Mouse (Mus musculus): ENCODE results near the gene Sft2d1. TPM values are rescaled to one million over a fixed set of nuclear protein-coding genes. Genes with fewer than 3 reads are reported as not detected.

Sft2d1 gene
- total and polyA plus RNA-seq, 3 experiments: 88.0 to 101 TPM; not detected in 1

DNA sequence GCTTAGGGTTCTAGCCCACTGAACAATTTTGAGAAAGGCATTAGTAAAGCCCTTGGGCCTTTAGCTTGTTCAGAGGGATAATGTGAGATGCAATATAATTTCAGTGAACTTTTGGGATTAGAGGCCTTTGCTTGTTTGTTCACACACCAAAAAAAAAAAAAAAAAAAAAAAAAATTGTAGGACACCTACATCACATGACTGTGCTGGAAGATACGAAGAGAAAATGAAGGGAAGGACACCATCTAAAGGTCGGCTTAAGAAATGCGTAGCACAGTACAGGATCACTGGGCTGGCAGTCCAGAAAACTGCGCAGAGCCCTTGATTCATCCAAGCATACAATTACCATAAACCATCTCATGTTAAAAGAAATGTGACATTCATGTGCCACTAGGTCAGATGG, 9.4 kb upstream of the Sft2d1 start:
- no peak overlapping the region for H3K9ac ChIP-seq (ENCODE audit: control insufficient read depth, low read depth, low read length, poor library complexity, severe bottlenecking)
- no peaks in the 10 kb centered on the region for H3K27me3 ChIP-seq (ENCODE audit: control insufficient read depth in 1 of 2, insufficient read depth in 2 of 2, low read length in 2 of 2)
- H3K4me1 ChIP-seq (ENCODE audit: control insufficient read depth in 1 of 2, insufficient read depth in 2 of 2, low read length in 2 of 2): no peaks in the 10 kb centered on the region
- H3K79me2 ChIP-seq (ENCODE audit: control insufficient read depth, insufficient read depth, low read length, poor library complexity): no peaks in the 10 kb centered on the region
- no peaks in the 10 kb centered on the region for H3K9me3 ChIP-seq (replicated peaks; ENCODE audit: insufficient read depth, low read length)
- no peak overlapping the region for H3K27ac ChIP-seq (ENCODE audit: control insufficient read depth, low read depth, low read length)
- peak; percentile 14 for DNase-seq (ENCODE audit: low read depth, low spot score)
- no peak overlapping the region for H3K4me3 ChIP-seq (ENCODE audit: control insufficient read depth in 1 of 2, insufficient read depth in 1 of 2, low read depth in 2 of 2, low read length in 2 of 2)
- no peaks in the 10 kb centered on the region for H3K36me3 ChIP-seq (ENCODE audit: control insufficient read depth in 1 of 2, insufficient read depth in 2 of 2, low read length in 2 of 2)
- TF ChIP-seq MXI1 (IDR thresholded peaks at IDR 0.05; ENCODE audit: low read depth, low read length): no peak
- TF ChIP-seq UBTF (IDR thresholded peaks at IDR 0.05; ENCODE audit: borderline replicate concordance, insufficient read depth, low read depth, low read length): no peak
- peak; percentile 11 for TF ChIP-seq RAD21 (IDR thresholded peaks at IDR 0.05; ENCODE audit: low read depth, low read length)
- TF ChIP-seq CTCF (IDR thresholded peaks at IDR 0.05 in 2 of 3, conservative IDR thresholded peaks at IDR 0.05 in 1 of 3; ENCODE audit: control insufficient read depth in 1 of 3, insufficient read depth in 1 of 3, low read depth in 2 of 3, low read length in 3 of 3, poor library complexity in 1 of 3, severe bottlenecking in 1 of 3): peak in 1 of 3 experiments; percentile 6; a peak in 1 of 6 replicates
- peak; percentile 58; the same call in 1 of the 2 replicates for TF ChIP-seq USF1 (IDR thresholded peaks at IDR 0.05; ENCODE audit: low read depth, low read length)
- peak; percentile 81 for TF ChIP-seq ZNF384 (IDR thresholded peaks at IDR 0.05; ENCODE audit: low read depth, low read length)
- no peak for TF ChIP-seq E2F4 (IDR thresholded peaks at IDR 0.05; ENCODE audit: borderline replicate concordance, low read depth, low read length)
- no peak for TF ChIP-seq MAZ (IDR thresholded peaks at IDR 0.05; ENCODE audit: low read depth, low read length)
- no peak for TF ChIP-seq USF2 (IDR thresholded peaks at IDR 0.05; ENCODE audit: borderline replicate concordance in 1 of 2, insufficient read depth in 1 of 2, low read depth in 1 of 2, low read length in 2 of 2)
- no peak for TF ChIP-seq TAL1 (IDR thresholded peaks at IDR 0.05; ENCODE audit: low read length)
- no peak for TF ChIP-seq BHLHE40 (IDR thresholded peaks at IDR 0.05; ENCODE audit: borderline replicate concordance, low read depth, low read length)

DNA sequence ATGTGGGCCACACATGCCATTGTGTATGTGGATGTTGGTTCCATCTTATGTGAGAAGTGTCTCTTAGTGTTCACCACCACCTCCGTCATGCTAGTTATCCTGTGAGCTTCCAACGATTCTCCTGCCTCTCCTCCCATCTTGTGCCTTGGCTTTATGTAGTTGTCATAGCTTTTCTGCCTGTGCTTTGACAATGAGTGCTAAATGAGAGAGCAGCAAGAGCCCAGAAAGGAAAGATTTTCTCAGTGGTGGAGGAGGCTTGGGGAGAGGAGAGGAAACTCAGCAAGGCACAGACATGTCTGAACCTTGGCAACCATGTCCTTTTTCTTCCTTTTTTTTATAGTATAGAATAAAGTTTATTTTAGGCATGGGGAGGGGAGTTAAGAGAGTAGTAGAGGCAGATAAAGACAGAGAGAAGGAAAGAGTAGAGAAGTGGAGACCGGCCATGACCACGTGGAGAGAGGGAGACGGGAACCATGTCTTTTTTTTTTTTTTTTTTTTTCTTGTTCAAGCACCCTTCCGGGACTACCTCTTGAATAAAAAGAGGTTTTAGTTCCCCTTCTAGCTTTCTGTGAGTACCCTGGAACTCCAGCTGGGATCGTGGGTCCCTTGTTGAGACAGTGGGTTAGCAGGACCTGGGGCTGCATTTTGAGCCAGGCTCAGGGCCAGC, 8.0 kb upstream of the Sft2d1 start:
- Histone ChIP-seq H3K79me2 (ENCODE audit: control insufficient read depth, insufficient read depth, low read length, poor library complexity) (no peaks in the 10 kb centered on the region), H3K27me3 (ENCODE audit: control insufficient read depth in 1 of 2, insufficient read depth in 2 of 2, low read length in 2 of 2) (no peaks in the 10 kb centered on the region), H3K4me3 (ENCODE audit: control insufficient read depth in 1 of 2, insufficient read depth in 1 of 2, low read depth in 2 of 2, low read length in 2 of 2) (no peak overlapping the region), H3K9ac (ENCODE audit: control insufficient read depth, low read depth, low read length, poor library complexity, severe bottlenecking) (no peak overlapping the region), H3K36me3 (ENCODE audit: control insufficient read depth in 1 of 2, insufficient read depth in 2 of 2, low read length in 2 of 2) (no peaks in the 10 kb centered on the region), H3K27ac (ENCODE audit: control insufficient read depth, low read depth, low read length) (no peak overlapping the region), H3K9me3 (replicated peaks; ENCODE audit: insufficient read depth, low read length) (no peaks in the 10 kb centered on the region), H3K4me1 (ENCODE audit: control insufficient read depth in 1 of 2, insufficient read depth in 2 of 2, low read length in 2 of 2) (no peaks in the 10 kb centered on the region)
- DNase-seq (ENCODE audit: low read depth, low spot score): no peak
- TF ChIP-seq RAD21 (IDR thresholded peaks at IDR 0.05; ENCODE audit: low read depth, low read length) (no peak), USF2 (IDR thresholded peaks at IDR 0.05; ENCODE audit: borderline replicate concordance in 1 of 2, insufficient read depth in 1 of 2, low read depth in 1 of 2, low read length in 2 of 2) (no peak), RCOR1 (IDR thresholded peaks at IDR 0.05; ENCODE audit: low read depth, low read length) (no peak), CTCF (IDR thresholded peaks at IDR 0.05 in 2 of 3, conservative IDR thresholded peaks at IDR 0.05 in 1 of 3; ENCODE audit: control insufficient read depth in 1 of 3, insufficient read depth in 1 of 3, low read depth in 2 of 3, low read length in 3 of 3, poor library complexity in 1 of 3, severe bottlenecking in 1 of 3) (no peak)

All from MEL (cell line).